In genomic region chr10:121739548-121740505, GRCm38 (mm10) we compare ENCODE assay signal across 8 mouse cellular contexts. TPM values are rescaled to one million over a fixed set of nuclear protein-coding genes. Genes with fewer than 3 reads are reported as not detected.
DNase-seq lines count a peak whose midpoint lies in the region; ATAC-seq and TF ChIP-seq lines count a peak whose summit lies in the region.

Gene BC048403, plus strand, starts transcription at chr10:121739937.

- peak within 1 kb of the TSS; percentile 86 for H3K4me3 ChIP-seq in ES-Bruce4 (ENCODE audit: low read depth, low read length)
- peak within 1 kb of the TSS; percentile 76 for H3K4me3 ChIP-seq in forebrain, embryonic 14.5 days (ENCODE audit: low read depth, low read length)
- peak within 1 kb of the TSS; percentile 87 for H3K4me3 ChIP-seq in lung, adult 2 months (replicated peaks; ENCODE audit: extremely low read depth, low read depth, low read length)

- no peak within 1 kb of the TSS for H3K27ac ChIP-seq in ES-Bruce4 (ENCODE audit: insufficient read depth, low read length)
- peak within 1 kb of the TSS; percentile 45; the same call in 1 of the 2 replicates for H3K27ac ChIP-seq in forebrain, embryonic 14.5 days (ENCODE audit: low read depth, low read length)

- TF ChIP-seq CTCF in ES-Bruce4 (IDR thresholded peaks at IDR 0.05; ENCODE audit: low read depth, low read length), result no peak
- TF ChIP-seq CTCF in lung, adult 2 months (IDR thresholded peaks at IDR 0.05; ENCODE audit: insufficient read depth, low read length), result no peak

- peaks cover 9% of the 10 kb centered on the region; the same call in 1 of the 2 replicates for H3K9me3 ChIP-seq in ES-Bruce4 (replicated peaks; ENCODE audit: control insufficient read depth, insufficient read depth, low read length, poor library complexity, severe bottlenecking)
- H3K9me3 ChIP-seq in forebrain, embryonic 14.5 days (replicated peaks; ENCODE audit: control insufficient read depth, low read length), result no peaks in the 10 kb centered on the region

- H3K4me2 ChIP-seq in forebrain, embryonic 14.5 days (ENCODE audit: low read length), result peak within 1 kb of the TSS; percentile 89

- intact Hi-C loops in heart, postnatal 25 days (cut with DNase I), result no loop called here

- TF ChIP-seq POLR2A in ES-Bruce4 (IDR thresholded peaks at IDR 0.05; ENCODE audit: insufficient read depth, low read length), result no peak
- peak; percentile 65; the same call in 1 of the 2 replicates for TF ChIP-seq POLR2A in lung, adult 2 months (IDR thresholded peaks at IDR 0.05; ENCODE audit: borderline replicate concordance, extremely low read depth, low read depth, low read length)

- H3K9ac ChIP-seq in ES-Bruce4 (ENCODE audit: low read depth, poor library complexity, severe bottlenecking), result peak within 1 kb of the TSS; percentile 43
- peak within 1 kb of the TSS; percentile 69 for H3K9ac ChIP-seq in forebrain, embryonic 14.5 days (ENCODE audit: low read length)

- no peaks in the 10 kb centered on the region for H3K27me3 ChIP-seq in ES-Bruce4 (ENCODE audit: control insufficient read depth, insufficient read depth, low read length, poor library complexity, severe bottlenecking)
- H3K27me3 ChIP-seq in forebrain, embryonic 14.5 days (replicated peaks; ENCODE audit: control insufficient read depth, insufficient read depth, low read length), result no peaks in the 10 kb centered on the region

- H3K4me1 ChIP-seq in ES-Bruce4 (ENCODE audit: control insufficient read depth, insufficient read depth, low read length), result peaks cover 3% of the 10 kb centered on the region
- peaks cover 4% of the 10 kb centered on the region; the same call in 1 of the 2 replicates for H3K4me1 ChIP-seq in forebrain, embryonic 14.5 days (ENCODE audit: control insufficient read depth, insufficient read depth, low read length)
- H3K4me1 ChIP-seq in lung, adult 2 months (ENCODE audit: control insufficient read depth, insufficient read depth, low read length), result peaks cover 3% of the 10 kb centered on the region; the same call in 1 of the 2 replicates

- TF ChIP-seq EP300 in ES-Bruce4 (IDR thresholded peaks at IDR 0.05; ENCODE audit: insufficient read depth, low read depth, low read length), result no peak

- ATAC-seq in cerebellum, adult (ENCODE audit: insufficient number of reproducible peaks, low FRiP score, low TSS enrichment), result peak; percentile 83
- ATAC-seq in forebrain, embryonic 14.5 days, result peak; percentile 93
- peak; percentile 83 for ATAC-seq in neutrophil, adult 5-6 weeks (ENCODE audit: extremely low read depth, insufficient number of reproducible peaks, low FRiP score, poor library complexity, severe bottlenecking)

- WGBS in forebrain, embryonic 14.5 days, result under 1% methylated on average over 68 of the region's 68 CpGs
- WGBS in lung, adult 2 months, result under 1% methylated on average over 68 of the region's 68 CpGs

- no peaks in the 10 kb centered on the region for H3K36me3 ChIP-seq in ES-Bruce4 (ENCODE audit: control insufficient read depth, insufficient read depth, low read length, poor library complexity, severe bottlenecking)
- H3K36me3 ChIP-seq in forebrain, embryonic 14.5 days (ENCODE audit: control insufficient read depth, insufficient read depth, low read length), result no peaks in the 10 kb centered on the region

- peak; percentile 88 for DNase-seq in forebrain, embryonic 14.5 days (ENCODE audit: low spot score)
- peak; percentile 77 for DNase-seq in heart, postnatal 25 days (ENCODE audit: low spot score)
- DNase-seq in layer of hippocampus, adult 18-20 months (ENCODE audit: low spot score in 2 of 2), result peak; percentile 79 to 89
- DNase-seq in lung, adult 2 months, result peak; percentile 85
- DNase-seq in thymus, adult 18-20 months, result peak; percentile 76

RNA-seq across cellular contexts. Expression of gene BC048403, which starts in this region (rescaled TPM):
- 14.9 and 15.9 TPM in 2 replicates for polyA plus RNA-seq in ES-Bruce4 (2011; ENCODE audit: insufficient read depth, insufficient read length, low read depth, missing spikeins)
- polyA plus RNA-seq in forebrain, embryonic 14.5 days (2014; fragmentation: Nextera tagmentation; extraction: Ambion mirVana), result 2.0 and 2.5 TPM in 2 replicates
- total RNA-seq in heart, postnatal 25 days (2021), result 1 to 10 TPM; 1.4 to 1.5 TPM
- total RNA-seq in layer of hippocampus, adult 18-20 months (2021), result 10 to 100 TPM; 10.1 to 10.9 TPM
- 8.5 and 9.4 TPM in 2 replicates for polyA plus RNA-seq in lung, adult 2 months (2012; rRNA removed)
- 6.8 and 7.5 TPM in 2 replicates for total RNA-seq in neutrophil, adult 5-6 weeks (2017)
